In genomic region chr3:89280050-89280605, GRCm38 (mm10) we compare ENCODE assay signal across 8 mouse cellular contexts. TPM values are rescaled to one million over a fixed set of nuclear protein-coding genes. Genes with fewer than 3 reads are reported as not detected.
DNase-seq lines count a peak whose midpoint lies in the region; ATAC-seq lines count a peak whose summit lies in the region.

No protein-coding gene starts in this region.

- H3K9ac ChIP-seq in midbrain, embryonic 11.5 days (ENCODE audit: low read length), result no peak overlapping the region

- intact Hi-C loops in gastrocnemius, postnatal 14 days (cut with DNase I; ENCODE audit: low total_unique reads), result no loop called here
- intact Hi-C loops in gastrocnemius, postnatal 36 days (cut with DNase I), result no loop called here

- peak; percentile 19 for DNase-seq in gastrocnemius, postnatal 14 days
- DNase-seq in gastrocnemius, postnatal 36 days, result no peak
- DNase-seq in Muller cell, postnatal 12 days (ENCODE audit: inconsistent ontology term), result peak; percentile 88
- DNase-seq in gonadal fat pad, adult 2 months (ENCODE audit: low read depth), result peak; percentile 23
- peak; percentile 51 to 66 for DNase-seq in kidney, postnatal 36 days
- DNase-seq in midbrain, embryonic 11.5 days (ENCODE audit: low spot score, missing footprints), result no peak
- no peak for DNase-seq in gastrocnemius, adult 18-20 months (ENCODE audit: low spot score)
- DNase-seq in spleen, postnatal 4 days (ENCODE audit: low spot score in 2 of 2), result no peak

- peak overlapping the region; percentile 40 for H3K4me3 ChIP-seq in midbrain, embryonic 11.5 days (ENCODE audit: low read depth, low read length)

- H3K36me3 ChIP-seq in midbrain, embryonic 11.5 days (ENCODE audit: control insufficient read depth, insufficient read depth, low read length), result no peaks in the 10 kb centered on the region

- WGBS in midbrain, embryonic 11.5 days, result under 1% methylated on average over 29 of the region's 29 CpGs

- peaks cover 21% of the 10 kb centered on the region for H3K4me1 ChIP-seq in midbrain, embryonic 11.5 days (ENCODE audit: control insufficient read depth, insufficient read depth, low read length)

- H3K27ac ChIP-seq in midbrain, embryonic 11.5 days (ENCODE audit: low read depth, low read length), result no peak overlapping the region

- no peaks in the 10 kb centered on the region for H3K9me3 ChIP-seq in midbrain, embryonic 11.5 days (ENCODE audit: control insufficient read depth, low read length)

- ATAC-seq in midbrain, embryonic 11.5 days (ENCODE audit: low FRiP score), result peak; percentile 15; the same call in 1 of the 2 replicates

- H3K27me3 ChIP-seq in midbrain, embryonic 11.5 days (ENCODE audit: control insufficient read depth, insufficient read depth, low read length), result peaks cover 41% of the 10 kb centered on the region

- H3K4me2 ChIP-seq in midbrain, embryonic 11.5 days, result peak overlapping the region; percentile 91

RNA-seq across cellular contexts. Expression of gene Efna1, which starts 0.8 kb away (rescaled TPM):
- 10 to 100 TPM; 20.7 to 22.1 TPM for total RNA-seq in gastrocnemius, postnatal 14 days (2021)
- total RNA-seq in gastrocnemius, postnatal 36 days (2021), result 10 to 100 TPM; 10.1 to 11.5 TPM
- polyA plus RNA-seq in gonadal fat pad, adult 2 months (2012; rRNA removed), result 36.7 and 40.9 TPM in 2 replicates
- polyA plus RNA-seq in midbrain, embryonic 11.5 days (2014; fragmentation: Nextera tagmentation; extraction: Ambion mirVana), result 12.2 and 12.5 TPM in 2 replicates
- 10 to 100 TPM in 1 of 2 experiments, 1 to 10 TPM in 1; 5.7 to 18.8 TPM for total RNA-seq in gastrocnemius, adult 18-20 months (2021)

RNA-seq across cellular contexts. Expression of gene Slc50a1, which starts 9.8 kb away (rescaled TPM):
- total RNA-seq in gastrocnemius, postnatal 14 days (2021), result 10 to 100 TPM; 14.2 to 14.6 TPM
- total RNA-seq in gastrocnemius, postnatal 36 days (2021), result 1 to 10 TPM; 8.3 to 9.1 TPM
- polyA plus RNA-seq in gonadal fat pad, adult 2 months (2012; rRNA removed), result 264 and 294 TPM in 2 replicates
- polyA plus RNA-seq in midbrain, embryonic 11.5 days (2014; fragmentation: Nextera tagmentation; extraction: Ambion mirVana), result 33.0 and 34.7 TPM in 2 replicates
- 1 to 10 TPM; 7.0 to 8.9 TPM for total RNA-seq in gastrocnemius, adult 18-20 months (2021)

RNA-seq across cellular contexts. Expression of gene Dpm3, which starts 21.0 kb away (rescaled TPM):
- total RNA-seq in gastrocnemius, postnatal 14 days (2021), result 10 to 100 TPM; 32.5 to 37.3 TPM
- total RNA-seq in gastrocnemius, postnatal 36 days (2021), result 10 to 100 TPM; 16.6 to 23.2 TPM
- polyA plus RNA-seq in gonadal fat pad, adult 2 months (2012; rRNA removed), result 481 and 623 TPM in 2 replicates
- polyA plus RNA-seq in midbrain, embryonic 11.5 days (2014; fragmentation: Nextera tagmentation; extraction: Ambion mirVana), result 83.0 and 87.2 TPM in 2 replicates
- total RNA-seq in gastrocnemius, adult 18-20 months (2021), result 10 to 100 TPM; 22.6 to 24.3 TPM

RNA-seq across cellular contexts. Expression of gene Trim46, which starts 34.0 kb away (rescaled TPM):
- total RNA-seq in gastrocnemius, postnatal 14 days (2021), result under 1 TPM; 0.16 to 0.39 TPM
- under 1 TPM; 0.15 to 0.17 TPM for total RNA-seq in gastrocnemius, postnatal 36 days (2021)
- 3.0 and 3.3 TPM in 2 replicates for polyA plus RNA-seq in gonadal fat pad, adult 2 months (2012; rRNA removed)
- 7.1 and 8.5 TPM in 2 replicates for polyA plus RNA-seq in midbrain, embryonic 11.5 days (2014; fragmentation: Nextera tagmentation; extraction: Ambion mirVana)
- total RNA-seq in gastrocnemius, adult 18-20 months (2021), result under 1 TPM; 0.14 to 0.31 TPM

RNA-seq across cellular contexts. Expression of gene Krtcap2, which starts 34.4 kb away (rescaled TPM):
- 10 to 100 TPM; 74.0 to 85.6 TPM for total RNA-seq in gastrocnemius, postnatal 14 days (2021)
- 10 to 100 TPM; 58.3 to 63.3 TPM for total RNA-seq in gastrocnemius, postnatal 36 days (2021)
- 120 and 144 TPM in 2 replicates for polyA plus RNA-seq in gonadal fat pad, adult 2 months (2012; rRNA removed)
- polyA plus RNA-seq in midbrain, embryonic 11.5 days (2014; fragmentation: Nextera tagmentation; extraction: Ambion mirVana), result 261 and 270 TPM in 2 replicates
- 10 to 100 TPM; 70.2 to 74.5 TPM for total RNA-seq in gastrocnemius, adult 18-20 months (2021)

Comparison
In these comparisons a context has a peak if more than half of its experiments do, and no peak if none do; other contexts are left out.
1. DNase-seq: peak in gastrocnemius, postnatal 14 days (single experiment), Muller cell, postnatal 12 days (single experiment), gonadal fat pad, adult 2 months (single experiment) and kidney, postnatal 36 days (2 of 2); none in gastrocnemius, postnatal 36 days (0 of 2), midbrain, embryonic 11.5 days (single experiment), gastrocnemius, adult 18-20 months (single experiment) and spleen, postnatal 4 days (0 of 2).